Mouse (Mus musculus): ENCODE measurements around the gene Wfdc6b. TPM values are rescaled to one million over a fixed set of nuclear protein-coding genes. Genes with fewer than 3 reads are reported as not detected.

The Wfdc6b gene
- polyA plus RNA-seq, 1 experiment from 2014 or later = not detected

DNA sequence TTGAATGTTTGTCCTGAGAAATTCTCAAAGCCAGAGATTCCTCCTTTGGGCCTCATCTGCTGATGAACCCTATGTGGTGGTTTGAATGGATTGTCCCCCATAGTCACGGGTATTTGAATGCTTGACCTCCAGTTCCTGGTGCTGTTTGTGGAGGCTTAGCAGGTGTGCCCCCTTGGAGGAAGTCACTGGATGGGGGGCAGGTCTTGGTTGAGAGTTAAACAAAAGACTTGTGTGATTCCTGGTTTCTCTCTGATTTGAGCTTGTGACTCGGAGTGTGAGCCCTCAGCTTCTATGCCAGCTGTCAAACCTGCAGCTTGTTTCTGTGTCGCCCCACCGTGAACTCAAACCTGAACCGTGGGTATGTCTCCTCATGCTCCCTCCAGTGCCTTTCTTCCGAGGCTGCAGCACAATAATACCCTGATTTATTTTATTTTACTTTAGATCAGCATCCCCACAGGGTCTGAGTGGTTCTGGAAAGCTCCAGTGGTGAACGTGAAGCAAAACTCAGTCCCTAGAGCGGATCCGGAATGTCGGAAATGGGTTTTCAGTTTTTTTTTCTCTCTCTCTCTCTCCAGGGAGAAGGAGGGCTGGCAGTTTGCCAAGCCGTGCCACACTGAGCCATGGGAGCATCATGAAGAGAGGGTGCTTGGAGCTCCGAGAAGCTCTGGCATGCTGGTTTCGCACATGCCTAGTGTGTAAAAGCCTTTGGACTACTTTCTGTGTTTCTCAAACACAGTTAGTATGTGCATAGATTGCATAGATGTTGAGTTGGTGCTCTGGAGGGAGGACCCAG, 28.8 kb downstream of the Wfdc6b start:
- 64% methylated on average over 13 of the region's 13 CpGs for WGBS (ENCODE audit: insufficient replicate concordance)
- H3K4me3 ChIP-seq (ENCODE audit: low read depth, low read length) = no peak overlapping the region
- no peak overlapping the region for H3K4me2 ChIP-seq (ENCODE audit: low read depth, low read length)
- no peaks in the 10 kb centered on the region for H3K36me3 ChIP-seq (ENCODE audit: control insufficient read depth, insufficient read depth)
- no peak overlapping the region for H3K9ac ChIP-seq (ENCODE audit: low read depth, low read length)
- H3K9me3 ChIP-seq (replicated peaks; ENCODE audit: control insufficient read depth, low read length) = no peaks in the 10 kb centered on the region
- no peak overlapping the region for H3K27ac ChIP-seq (ENCODE audit: low read length)
- no peak for ATAC-seq (ENCODE audit: low read depth)
- no peaks in the 10 kb centered on the region for H3K27me3 ChIP-seq (ENCODE audit: control insufficient read depth, insufficient read depth, low read depth, low read length)
- no peaks in the 10 kb centered on the region for H3K4me1 ChIP-seq (ENCODE audit: control insufficient read depth, low read depth, low read length)

DNA sequence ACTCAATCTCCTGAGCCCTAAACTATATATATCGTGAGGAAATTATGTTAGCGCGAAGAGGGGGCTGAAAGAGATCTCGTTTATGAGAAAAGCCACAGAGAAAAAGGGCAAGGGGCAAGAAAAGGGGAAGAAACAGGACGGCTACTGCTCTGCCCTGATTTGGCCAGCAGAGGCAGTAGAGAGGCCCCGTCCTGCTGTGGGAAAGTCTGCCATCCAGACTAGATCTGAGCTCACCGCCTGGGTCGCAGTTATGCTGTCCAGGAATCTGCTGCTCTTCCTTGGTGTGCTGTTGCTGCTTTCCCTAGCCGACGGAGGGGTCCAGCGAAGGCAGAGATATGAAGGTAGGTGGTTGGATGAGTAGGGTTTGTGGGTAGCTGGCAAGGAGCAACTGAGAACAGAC, 42.5 kb downstream of the Wfdc6b start, which contains the start of gene Wfdc10:
Wfdc10 (plus strand) TSS at position 189 of the 400 bp plus-strand sequence.
- H3K9ac ChIP-seq (ENCODE audit: low read depth, low read length) = no peak within 1 kb of the TSS
- H3K4me3 ChIP-seq (ENCODE audit: low read depth, low read length) = no peak within 1 kb of the TSS
- 9% methylated on average over 11 of the region's 11 CpGs for WGBS (ENCODE audit: insufficient replicate concordance)
- no peak within 1 kb of the TSS for H3K4me2 ChIP-seq (ENCODE audit: low read depth, low read length)
- H3K4me1 ChIP-seq (ENCODE audit: control insufficient read depth, low read depth, low read length) = no peaks in the 10 kb centered on the region
- H3K27ac ChIP-seq (ENCODE audit: low read length) = no peak within 1 kb of the TSS
- ATAC-seq (ENCODE audit: low read depth) = no peak
- no peaks in the 10 kb centered on the region for H3K9me3 ChIP-seq (replicated peaks; ENCODE audit: control insufficient read depth, low read length)
- no peaks in the 10 kb centered on the region for H3K27me3 ChIP-seq (ENCODE audit: control insufficient read depth, insufficient read depth, low read depth, low read length)
- H3K36me3 ChIP-seq (ENCODE audit: control insufficient read depth, insufficient read depth) = no peaks in the 10 kb centered on the region

DNA sequence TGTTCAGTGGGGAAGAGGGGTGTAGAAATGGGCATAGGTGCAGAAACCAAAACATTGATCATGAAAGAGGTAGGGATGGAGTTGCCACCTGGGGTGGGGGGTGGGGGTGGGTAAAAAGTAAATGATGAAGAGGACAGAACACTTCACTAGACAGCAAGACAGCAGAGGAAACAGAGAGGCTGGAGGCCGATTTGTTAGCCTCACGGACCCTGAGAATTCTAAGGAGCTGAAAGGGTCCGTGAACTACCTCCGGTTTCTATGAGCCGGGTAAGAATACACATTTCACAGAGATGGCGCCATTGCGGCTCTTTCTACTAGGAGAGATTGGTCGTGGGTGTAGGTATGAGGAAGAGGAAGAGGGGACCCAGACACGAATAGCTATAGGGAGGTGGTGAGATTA, 43.2 kb downstream of the Wfdc6b start, which contains the start of gene Wfdc9:
Wfdc9 (minus strand) TSS at position 101 of the 400 bp plus-strand sequence.
- no peaks in the 10 kb centered on the region for H3K4me1 ChIP-seq (ENCODE audit: control insufficient read depth, low read depth, low read length)
- no peak for ATAC-seq (ENCODE audit: low read depth)
- H3K36me3 ChIP-seq (ENCODE audit: control insufficient read depth, insufficient read depth) = no peaks in the 10 kb centered on the region
- H3K27ac ChIP-seq (ENCODE audit: low read length) = no peak within 1 kb of the TSS
- no peak within 1 kb of the TSS for H3K4me2 ChIP-seq (ENCODE audit: low read depth, low read length)
- no peak within 1 kb of the TSS for H3K9ac ChIP-seq (ENCODE audit: low read depth, low read length)
- no peaks in the 10 kb centered on the region for H3K27me3 ChIP-seq (ENCODE audit: control insufficient read depth, insufficient read depth, low read depth, low read length)
- no peaks in the 10 kb centered on the region for H3K9me3 ChIP-seq (replicated peaks; ENCODE audit: control insufficient read depth, low read length)
- H3K4me3 ChIP-seq (ENCODE audit: low read depth, low read length) = no peak within 1 kb of the TSS
- WGBS (ENCODE audit: insufficient replicate concordance) = 59% methylated on average over 9 of the region's 9 CpGs

DNA sequence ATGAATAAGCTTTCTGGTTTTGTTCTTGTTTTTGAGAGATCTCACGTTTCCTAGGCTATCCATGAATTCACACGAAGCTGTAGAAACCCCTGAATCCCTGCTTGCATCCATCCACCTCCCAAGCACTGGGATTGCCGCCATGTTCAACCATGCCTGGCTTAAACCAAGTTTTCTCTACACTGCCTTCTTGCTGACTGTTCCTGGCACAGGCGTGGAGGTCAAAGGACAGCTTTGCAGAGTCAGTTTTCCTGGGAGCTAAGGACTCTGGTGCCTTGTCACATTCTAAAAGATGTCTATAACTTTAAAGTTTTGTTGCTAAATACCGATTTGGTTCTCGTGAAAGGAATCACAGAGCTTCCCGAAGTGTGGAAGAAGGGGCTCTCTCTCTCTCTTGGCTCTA, 51.5 kb downstream of the Wfdc6b start:
- ATAC-seq (ENCODE audit: low read depth) = no peak
- no peak overlapping the region for H3K9ac ChIP-seq (ENCODE audit: low read depth, low read length)

More for the DNA sequence above, 51.5 kb downstream of the Wfdc6b start:
- Histone ChIP-seq H3K27ac (ENCODE audit: low read length) (no peak overlapping the region), H3K36me3 (ENCODE audit: control insufficient read depth, insufficient read depth) (no peaks in the 10 kb centered on the region), H3K4me1 (ENCODE audit: control insufficient read depth, low read depth, low read length) (no peaks in the 10 kb centered on the region), H3K4me2 (ENCODE audit: low read depth, low read length) (no peak overlapping the region), H3K9me3 (replicated peaks; ENCODE audit: control insufficient read depth, low read length) (no peaks in the 10 kb centered on the region; the same call in 1 of the 2 replicates), H3K4me3 (ENCODE audit: low read depth, low read length) (no peak overlapping the region), H3K27me3 (ENCODE audit: control insufficient read depth, insufficient read depth, low read depth, low read length) (no peaks in the 10 kb centered on the region)
- WGBS (ENCODE audit: insufficient replicate concordance) = 59% methylated on average over 7 of the region's 7 CpGs

Other genes starting within 250 kb of the Wfdc6b start
- gene Slpi, start 224.4 kb upstream of the Wfdc6b start, polyA plus RNA-seq (2015; fragmentation: Nextera tagmentation; extraction: Ambion mirVana) = 22.6 and 26.6 TPM in 2 replicates
- gene Rbpjl, start 210.4 kb upstream of the Wfdc6b start, polyA plus RNA-seq (2015; fragmentation: Nextera tagmentation; extraction: Ambion mirVana) = 0.14 and 0.89 TPM in 2 replicates
- gene Matn4, start 208.4 kb upstream of the Wfdc6b start, polyA plus RNA-seq (2015; fragmentation: Nextera tagmentation; extraction: Ambion mirVana) = 0.09 and 0.12 TPM in 2 replicates
- 70.1 and 72.5 TPM in 2 replicates for gene Sdc4, start 169.6 kb upstream of the Wfdc6b start, polyA plus RNA-seq (2015; fragmentation: Nextera tagmentation; extraction: Ambion mirVana)
- 24.5 and 24.8 TPM in 2 replicates for gene Sys1, start 156.6 kb upstream of the Wfdc6b start, polyA plus RNA-seq (2015; fragmentation: Nextera tagmentation; extraction: Ambion mirVana)
- 4.6 and 5.6 TPM in 2 replicates for gene Gm20458, start 152.6 kb upstream of the Wfdc6b start, polyA plus RNA-seq (2015; fragmentation: Nextera tagmentation; extraction: Ambion mirVana)
- gene Trp53tg5, start 139.8 kb upstream of the Wfdc6b start, polyA plus RNA-seq (2015; fragmentation: Nextera tagmentation; extraction: Ambion mirVana) = not detected in 2 replicates
- 1.5 and 2.7 TPM in 2 replicates for gene Dbndd2, start 127.4 kb upstream of the Wfdc6b start, polyA plus RNA-seq (2015; fragmentation: Nextera tagmentation; extraction: Ambion mirVana)
- 20.8 and 24.0 TPM in 2 replicates for gene Pigt, start 116.0 kb upstream of the Wfdc6b start, polyA plus RNA-seq (2015; fragmentation: Nextera tagmentation; extraction: Ambion mirVana)
- gene Wfdc2, start 51.1 kb upstream of the Wfdc6b start, polyA plus RNA-seq (2015; fragmentation: Nextera tagmentation; extraction: Ambion mirVana) = 0.76 and 1.7 TPM in 2 replicates
- not detected in 2 replicates for gene Spint3, start 40.1 kb upstream of the Wfdc6b start, polyA plus RNA-seq (2015; fragmentation: Nextera tagmentation; extraction: Ambion mirVana)
- 0.21 TPM in 1 of 2 replicates, not detected in the other for gene Wfdc6a, start 28.1 kb upstream of the Wfdc6b start, polyA plus RNA-seq (2015; fragmentation: Nextera tagmentation; extraction: Ambion mirVana)
- not detected in 2 replicates for gene Eppin, start 19.9 kb upstream of the Wfdc6b start, polyA plus RNA-seq (2015; fragmentation: Nextera tagmentation; extraction: Ambion mirVana)
- gene Wfdc8, start 104 bp downstream of the Wfdc6b start, polyA plus RNA-seq (2015; fragmentation: Nextera tagmentation; extraction: Ambion mirVana) = not detected in 2 replicates
- not detected in 2 replicates for gene Wfdc16, start 25.3 kb downstream of the Wfdc6b start, polyA plus RNA-seq (2015; fragmentation: Nextera tagmentation; extraction: Ambion mirVana)
- not detected in 2 replicates for gene Wfdc10, start 42.5 kb downstream of the Wfdc6b start, polyA plus RNA-seq (2015; fragmentation: Nextera tagmentation; extraction: Ambion mirVana)
- gene Wfdc9, start 43.1 kb downstream of the Wfdc6b start, polyA plus RNA-seq (2015; fragmentation: Nextera tagmentation; extraction: Ambion mirVana) = not detected in 2 replicates
- not detected in 2 replicates for gene Wfdc11, start 60.6 kb downstream of the Wfdc6b start, polyA plus RNA-seq (2015; fragmentation: Nextera tagmentation; extraction: Ambion mirVana)
- not detected in 2 replicates for gene Wfdc13, start 71.6 kb downstream of the Wfdc6b start, polyA plus RNA-seq (2015; fragmentation: Nextera tagmentation; extraction: Ambion mirVana)
- gene Spint4, start 85.0 kb downstream of the Wfdc6b start, polyA plus RNA-seq (2015; fragmentation: Nextera tagmentation; extraction: Ambion mirVana) = not detected in 2 replicates
- not detected in 2 replicates for gene Spint5, start 101.8 kb downstream of the Wfdc6b start, polyA plus RNA-seq (2015; fragmentation: Nextera tagmentation; extraction: Ambion mirVana)
- 1.5 and 1.7 TPM in 2 replicates for gene Wfdc3, start 132.4 kb downstream of the Wfdc6b start, polyA plus RNA-seq (2015; fragmentation: Nextera tagmentation; extraction: Ambion mirVana)
- gene Dnttip1, start 132.5 kb downstream of the Wfdc6b start, polyA plus RNA-seq (2015; fragmentation: Nextera tagmentation; extraction: Ambion mirVana) = 40.1 and 43.1 TPM in 2 replicates
- gene Ube2c, start 156.4 kb downstream of the Wfdc6b start, polyA plus RNA-seq (2015; fragmentation: Nextera tagmentation; extraction: Ambion mirVana) = 632 and 661 TPM in 2 replicates
- gene Tnnc2, start 166.4 kb downstream of the Wfdc6b start, polyA plus RNA-seq (2015; fragmentation: Nextera tagmentation; extraction: Ambion mirVana) = 29.4 and 67.5 TPM in 2 replicates
- 9.4 and 12.1 TPM in 2 replicates for gene Snx21, start 172.3 kb downstream of the Wfdc6b start, polyA plus RNA-seq (2015; fragmentation: Nextera tagmentation; extraction: Ambion mirVana)
- gene Acot8, start 191.4 kb downstream of the Wfdc6b start, polyA plus RNA-seq (2015; fragmentation: Nextera tagmentation; extraction: Ambion mirVana) = 19.8 and 20.6 TPM in 2 replicates
- gene Zswim3, start 191.6 kb downstream of the Wfdc6b start, polyA plus RNA-seq (2015; fragmentation: Nextera tagmentation; extraction: Ambion mirVana) = 4.3 TPM in 2 replicates
- gene Zswim1, start 209.2 kb downstream of the Wfdc6b start, polyA plus RNA-seq (2015; fragmentation: Nextera tagmentation; extraction: Ambion mirVana) = 3.4 and 4.1 TPM in 2 replicates
- gene Spata25, start 215.0 kb downstream of the Wfdc6b start, polyA plus RNA-seq (2015; fragmentation: Nextera tagmentation; extraction: Ambion mirVana) = not detected in 2 replicates
- gene Ctsa, start 219.4 kb downstream of the Wfdc6b start, polyA plus RNA-seq (2015; fragmentation: Nextera tagmentation; extraction: Ambion mirVana) = 90.7 and 92.5 TPM in 2 replicates
- gene Neurl2, start 219.9 kb downstream of the Wfdc6b start, polyA plus RNA-seq (2015; fragmentation: Nextera tagmentation; extraction: Ambion mirVana) = 1.7 and 2.5 TPM in 2 replicates
- 23.1 and 27.4 TPM in 2 replicates for gene Pltp, start 244.2 kb downstream of the Wfdc6b start, polyA plus RNA-seq (2015; fragmentation: Nextera tagmentation; extraction: Ambion mirVana)